Mouse (Mus musculus): Measurements from ENCODE around the gene Plekhs1.
A peak's percentile ranks its signal among the peaks of the same experiment; 100 is the strongest.

Gene Plekhs1

DNA sequence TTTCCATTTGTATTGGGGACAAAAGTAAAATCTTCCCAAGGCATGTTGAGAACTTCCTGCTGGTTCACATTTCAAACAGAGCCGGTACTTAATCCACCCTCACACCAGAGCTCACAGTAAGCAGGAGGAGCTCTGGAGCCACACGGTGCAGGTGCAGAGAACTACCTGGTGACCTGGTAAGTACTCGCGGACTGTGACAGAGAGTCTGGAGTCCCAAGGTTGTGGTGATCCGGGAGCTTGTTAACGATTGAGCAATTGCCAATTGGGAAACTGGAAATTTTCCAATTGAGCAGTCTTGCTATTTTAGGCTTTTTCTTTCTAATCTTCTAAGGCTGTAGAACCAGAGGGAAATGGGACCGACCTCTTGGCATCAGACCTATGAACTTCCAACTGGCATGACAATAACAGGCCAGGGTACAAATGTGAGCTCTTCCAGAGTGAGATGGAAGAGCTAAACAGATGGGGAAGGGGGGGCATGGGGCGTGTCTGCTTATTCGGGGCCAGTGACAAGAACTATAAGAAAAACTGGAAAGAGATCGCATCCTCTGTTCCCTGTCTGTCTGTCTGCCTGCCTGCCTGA, at the start of gene Plekhs1:
Gene Plekhs1 (plus strand): TSS at position 119 of the 580 bp plus-strand sequence.
- no peak for DNase-seq

- no peak for DNase-seq
Observed at GRCm38 (mm10) chr19:56418404-56418803, 43.0 kb upstream of the Plekhs1 start.

DNA sequence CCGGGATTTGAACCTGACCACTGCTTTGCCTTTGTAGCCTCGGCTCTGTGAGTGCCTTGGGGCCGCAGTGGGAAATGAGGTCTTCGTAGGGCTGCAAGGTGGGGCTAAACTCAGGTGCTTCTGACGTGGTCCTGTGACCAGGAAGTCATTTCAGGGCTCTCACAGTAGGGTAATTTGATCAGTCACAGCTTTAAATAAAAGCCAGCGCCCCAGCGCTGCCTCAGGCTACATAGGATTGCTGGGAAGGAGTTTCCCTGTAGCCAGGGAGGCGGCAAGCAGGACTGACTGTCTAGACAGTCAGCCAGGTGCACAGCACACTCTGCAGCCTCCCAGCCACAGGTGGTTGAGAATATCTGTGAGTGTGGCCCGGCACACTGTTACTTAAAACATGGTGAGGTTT, 42.0 kb upstream of the Plekhs1 start:
- DNase-seq: no peak

GRCm38 (mm10) chr19:56420345-56420744, 41.1 kb upstream of the Plekhs1 start:
- no peak for DNase-seq

DNA sequence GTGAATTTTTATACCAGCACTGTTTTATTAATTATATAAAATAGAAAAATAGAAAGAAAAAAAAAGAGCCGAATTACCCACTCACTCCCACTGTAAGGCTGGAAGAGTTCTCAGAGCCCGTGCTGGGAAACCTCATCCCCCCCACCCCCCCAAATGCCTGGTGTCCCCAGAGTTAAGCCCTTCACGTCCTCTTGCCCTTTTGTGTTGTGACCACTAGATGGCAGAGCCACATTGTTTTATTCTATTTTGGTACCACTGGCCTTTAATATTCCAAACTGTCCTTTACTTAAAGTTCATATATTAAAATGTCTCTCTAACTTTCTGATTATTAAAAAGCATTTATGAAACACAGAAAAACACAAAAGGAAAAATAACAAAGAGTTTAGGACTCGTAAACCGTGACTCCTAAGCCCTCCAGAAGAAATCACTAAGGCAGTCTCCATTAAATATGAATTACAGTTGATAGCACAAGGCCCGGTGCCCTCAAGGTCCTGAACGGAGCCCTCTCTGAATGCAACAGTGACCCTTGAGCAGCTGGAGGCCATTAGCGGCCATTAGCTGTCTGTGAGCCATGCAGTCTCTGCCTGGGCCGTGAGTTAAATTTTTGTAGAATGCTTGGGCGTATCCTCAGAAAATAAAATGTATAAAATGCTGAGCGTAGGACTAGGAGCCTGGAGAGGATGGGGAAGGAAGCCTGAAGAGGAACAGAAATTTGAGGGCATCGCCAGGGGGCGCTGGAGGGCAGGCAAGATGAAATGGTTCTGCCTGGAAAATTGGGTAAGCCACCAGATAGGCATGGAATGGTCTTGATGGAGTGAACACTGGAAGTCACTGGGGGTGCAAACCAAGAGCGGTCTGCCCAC, 38.7 kb upstream of the Plekhs1 start:
- peak; percentile 64 for DNase-seq

GRCm38 (mm10) chr19:56423370-56423769, 38.1 kb upstream of the Plekhs1 start:
- DNase-seq: no peak

DNA sequence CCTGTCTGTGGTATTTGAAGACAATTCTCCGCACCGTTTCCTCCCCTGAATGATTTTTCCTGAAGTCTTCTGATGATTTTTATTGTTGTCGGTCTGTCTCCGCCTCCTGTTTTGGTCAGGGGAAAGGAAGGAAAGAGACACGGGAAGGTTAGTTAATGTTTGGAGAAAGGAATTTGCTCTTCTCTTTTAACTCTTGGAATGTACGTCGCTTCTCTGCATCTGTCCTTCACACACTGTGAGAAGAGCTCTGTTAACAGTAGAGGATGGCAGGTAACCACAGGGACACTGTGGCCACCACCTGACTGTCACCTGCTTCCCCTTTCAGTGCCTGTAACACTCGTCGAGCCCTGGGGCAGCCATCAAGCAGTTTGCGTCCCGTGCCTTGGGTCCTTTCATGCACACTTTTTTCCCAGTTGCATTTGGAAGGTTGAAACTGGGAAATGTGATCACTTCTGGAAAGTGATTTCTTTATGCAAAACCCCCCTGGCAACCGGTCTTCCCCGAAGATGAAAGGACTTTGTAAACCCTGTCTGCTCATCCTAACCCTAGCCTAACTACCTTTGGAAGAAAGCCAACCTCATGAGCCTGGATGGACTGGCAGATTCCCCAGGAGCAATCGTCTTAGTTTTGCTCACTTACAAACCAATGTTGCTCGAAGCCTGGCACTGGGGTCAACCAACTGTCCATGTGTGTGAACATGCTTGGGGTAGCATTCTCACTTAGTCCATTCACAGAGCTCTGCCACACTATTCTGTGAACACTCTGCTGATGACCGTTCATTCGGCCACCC, 36.6 kb upstream of the Plekhs1 start:
- DNase-seq: no peak

- no peak for DNase-seq
Observed at GRCm38 (mm10) chr19:56425492-56425891, 35.9 kb upstream of the Plekhs1 start.

DNA sequence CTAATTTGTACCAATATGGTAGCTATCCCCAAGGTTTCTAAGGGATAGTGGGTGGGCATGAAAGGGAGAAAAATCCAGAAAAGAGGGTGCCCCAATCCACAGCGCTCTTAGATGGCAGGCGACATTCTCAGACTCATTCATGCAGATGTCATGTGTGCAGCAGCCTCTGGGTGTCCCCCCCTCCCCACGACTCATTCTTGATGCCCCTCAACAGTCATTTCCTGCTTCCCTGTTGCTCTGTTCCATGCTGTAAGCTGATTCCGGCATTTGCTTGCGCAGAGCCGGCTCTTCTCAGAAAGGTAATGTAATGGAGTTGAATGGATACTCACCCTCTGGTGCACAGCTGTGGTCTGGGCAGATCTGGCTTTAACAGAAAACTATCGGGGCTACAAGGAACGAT, 31.1 kb upstream of the Plekhs1 start:
- DNase-seq: no peak

GRCm38 (mm10) chr19:56432706-56433105, 28.7 kb upstream of the Plekhs1 start:
- no peak for DNase-seq

DNA sequence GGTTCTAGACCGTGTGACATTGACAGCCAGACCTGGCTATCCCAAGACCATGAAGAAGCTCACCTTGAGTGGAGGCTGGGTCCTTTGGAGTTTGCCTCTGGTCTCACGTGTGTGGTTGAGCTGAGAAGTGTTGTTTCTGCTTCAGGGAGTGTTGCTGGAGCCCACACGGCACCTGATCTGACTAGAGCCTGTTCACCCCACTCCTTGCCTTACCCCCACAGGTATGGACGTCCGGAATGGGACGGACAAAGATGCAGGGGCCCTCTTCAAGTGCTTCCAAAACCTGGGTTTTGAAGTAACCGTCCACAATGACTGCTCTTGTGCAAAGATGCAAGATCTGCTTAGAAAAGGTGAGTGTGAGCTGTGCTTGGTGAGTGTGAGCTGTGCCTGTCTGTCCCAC, 27.9 kb upstream of the Plekhs1 start:
- DNase-seq: no peak

DNA sequence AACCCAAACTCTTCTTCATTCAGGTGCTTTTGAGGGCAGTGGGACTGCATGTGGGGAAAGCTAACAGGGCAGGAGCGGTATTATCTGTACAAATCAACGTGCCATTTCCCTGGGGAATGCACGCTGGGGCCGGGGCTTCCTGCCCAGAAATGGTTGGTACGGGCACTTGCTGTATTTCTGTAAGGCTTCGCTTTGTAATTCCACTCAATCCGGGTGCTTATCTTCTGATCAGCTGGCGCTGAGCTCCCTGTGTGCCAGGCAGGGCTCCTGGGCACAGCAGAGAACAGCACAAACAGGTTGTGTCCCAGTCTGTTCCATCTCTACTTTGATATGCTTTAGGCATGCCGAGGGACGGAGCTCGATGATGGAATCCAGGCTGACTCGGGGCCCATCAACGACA, 25.1 kb upstream of the Plekhs1 start:
- peak; percentile 48 for DNase-seq

DNA sequence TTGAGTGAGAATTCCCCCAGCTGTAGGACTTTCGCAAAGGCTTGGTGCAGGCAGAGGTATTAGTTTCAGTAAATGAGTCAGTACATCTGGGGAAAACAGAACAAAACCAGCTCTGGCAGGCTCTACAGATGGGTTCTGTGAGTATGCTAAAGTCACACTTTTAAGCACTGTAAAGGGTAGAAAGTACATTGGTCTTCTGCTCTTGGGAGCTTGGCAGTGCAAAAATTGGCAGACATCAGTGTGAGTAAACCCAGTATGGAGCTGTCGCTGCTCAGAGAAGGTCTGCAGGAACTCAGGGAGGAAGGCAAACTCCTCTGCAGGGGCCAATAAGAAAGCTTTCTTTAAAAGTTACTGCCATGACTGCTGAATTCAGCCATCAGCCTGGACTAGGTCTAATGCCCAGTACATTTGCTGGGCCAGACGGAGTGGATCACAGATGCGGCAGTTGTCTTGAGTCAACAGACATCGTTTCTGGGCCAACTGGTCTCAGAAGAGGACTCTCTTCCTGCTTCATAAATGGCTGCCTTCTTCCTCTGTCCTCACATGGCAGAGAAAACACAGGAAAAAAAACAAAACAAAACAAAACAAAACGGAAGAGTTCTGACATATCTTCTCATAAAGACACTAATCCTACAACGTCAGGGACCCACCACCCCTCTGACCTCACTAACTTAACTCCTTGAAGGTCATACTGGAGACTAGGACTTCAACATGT, 22.9 kb upstream of the Plekhs1 start:
- DNase-seq: no peak

- no peak for DNase-seq
Observed at GRCm38 (mm10) chr19:56439072-56439434, 22.4 kb upstream of the Plekhs1 start.

DNA sequence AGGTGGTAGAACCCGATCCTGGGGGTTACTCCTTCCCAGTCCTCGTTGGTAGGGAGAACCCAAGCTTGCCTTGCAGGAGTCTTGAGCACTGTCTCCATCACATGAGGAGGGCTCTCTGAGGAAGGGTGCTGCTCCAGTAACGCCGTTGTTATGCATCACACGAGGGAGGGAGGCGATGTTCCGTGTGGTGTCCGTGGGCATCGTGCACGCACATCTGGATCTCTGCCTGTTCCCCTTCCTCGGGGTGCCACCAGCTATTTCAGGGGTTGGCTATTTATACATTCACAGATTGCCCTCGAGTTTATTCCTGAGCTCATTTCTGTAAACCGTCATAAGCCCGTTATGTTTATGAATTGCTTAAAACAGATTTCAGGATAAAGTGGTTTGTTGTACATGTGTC, 18.0 kb upstream of the Plekhs1 start:
- no peak for DNase-seq

DNA sequence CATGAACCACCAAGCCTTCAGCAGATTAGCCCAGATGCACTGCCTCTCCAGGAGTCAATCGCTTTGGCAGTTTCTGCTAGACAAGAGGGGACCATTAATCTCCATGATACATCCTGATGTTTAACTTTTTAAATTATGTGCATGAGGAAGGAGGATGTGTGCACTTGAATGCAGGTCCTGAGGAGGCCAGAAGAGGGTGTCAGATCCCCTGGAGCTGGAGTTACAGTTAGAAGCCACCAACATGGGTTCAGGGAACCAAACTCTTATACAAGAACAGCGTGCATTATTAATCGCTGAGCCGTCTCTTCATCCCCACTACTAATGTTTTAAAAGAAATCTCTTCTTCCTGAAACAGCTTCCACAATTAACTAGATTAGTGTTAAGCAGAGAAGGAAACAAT, 12.7 kb upstream of the Plekhs1 start:
- no peak for DNase-seq

- DNase-seq: no peak
Observed at GRCm38 (mm10) chr19:56449537-56449936, 11.9 kb upstream of the Plekhs1 start.

- DNase-seq: no peak
Observed at GRCm38 (mm10) chr19:56450892-56451291, 10.5 kb upstream of the Plekhs1 start.

GRCm38 (mm10) chr19:56451867-56452266, 9.6 kb upstream of the Plekhs1 start:
- DNase-seq: no peak

GRCm38 (mm10) chr19:56452421-56452820, 9.0 kb upstream of the Plekhs1 start:
- DNase-seq: no peak

DNA sequence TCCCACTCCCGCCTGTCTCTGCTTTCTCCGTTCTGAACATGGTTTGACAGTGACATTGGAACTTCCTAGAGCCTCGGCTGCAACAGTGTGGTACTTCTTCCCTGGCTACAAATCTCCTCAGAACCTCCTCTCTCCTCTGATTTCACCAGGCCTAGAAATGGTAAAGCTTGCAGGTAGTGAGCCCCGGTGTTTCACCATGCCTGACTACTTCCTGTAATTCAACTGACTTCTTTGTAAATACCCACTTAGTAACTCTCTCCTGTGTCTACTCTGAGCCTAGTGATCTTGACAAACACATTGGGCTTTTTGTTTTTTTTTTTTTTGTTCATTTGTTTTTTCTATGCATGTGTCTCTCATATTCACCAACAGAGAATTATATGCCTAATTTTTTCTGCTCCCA, 6.6 kb upstream of the Plekhs1 start:
- no peak for DNase-seq

GRCm38 (mm10) chr19:56455369-56455768, 6.1 kb upstream of the Plekhs1 start:
- peak; percentile 63 for DNase-seq

GRCm38 (mm10) chr19:56457569-56457968, 3.9 kb upstream of the Plekhs1 start:
- no peak for DNase-seq

Measured in cerebellum, adult 11-12 months (tissue).